Mouse (Mus musculus) liver, embryonic 14.5 days (tissue): ENCODE measurements at regions not wholly inside any gene's neighbourhood (a gene's known extent, or its start where the extent isn't known, plus 50 kb on each side); places are given as distances from the start of the nearest gene placed in this dataset.

Source experiments
- CTCF ChIP-seq: IDR thresholded peaks from 2 replicates; pipeline ENCODE4 v1.5.1; 2016; ENCODE audit warnings: antibody characterized with exemption, low read depth, control low read depth
- EP300 ChIP-seq: IDR thresholded peaks from 2 replicates; pipeline ENCODE4 v1.6.1; 2016; ENCODE audit warnings: antibody characterized with exemption, low read depth

- TF ChIP-seq CTCF (no peak), EP300 (no peak)
Measured at GRCm38 (mm10) chr5:47751907-47752306, 231.0 kb upstream of the Slit2 start.
